Mouse (Mus musculus): Measurements from ENCODE around the gene Cntfr.

Gene Cntfr

GRCm38 (mm10) chr4:41696930-41697841, at the start of gene Cntfr:
Gene Cntfr, minus strand, starts transcription at chr4:41697089.
- DNase-seq (ENCODE audit: low spot score in 2 of 2), result peak; percentile 86 to 91

- DNase-seq (ENCODE audit: low spot score in 2 of 2), result no peak
Measured at GRCm38 (mm10) chr4:41745021-41745420, 48.1 kb upstream of the Cntfr start.

GRCm38 (mm10) chr4:41744131-41744530, 47.2 kb upstream of the Cntfr start:
- no peak for DNase-seq (ENCODE audit: low spot score in 2 of 2)

- peak; percentile 95 to 96 for DNase-seq (ENCODE audit: low spot score in 2 of 2)
Measured at GRCm38 (mm10) chr4:41741158-41741560, 44.3 kb upstream of the Cntfr start.

- peak; percentile 83 to 87 for DNase-seq (ENCODE audit: low spot score in 2 of 2)
Measured at GRCm38 (mm10) chr4:41740380-41741157, 43.7 kb upstream of the Cntfr start.

GRCm38 (mm10) chr4:41739260-41739659, 42.4 kb upstream of the Cntfr start:
- DNase-seq (ENCODE audit: low spot score in 2 of 2), result no peak

GRCm38 (mm10) chr4:41738256-41738603, 41.3 kb upstream of the Cntfr start:
- no peak for DNase-seq (ENCODE audit: low spot score in 2 of 2)

GRCm38 (mm10) chr4:41737602-41738255, 40.8 kb upstream of the Cntfr start:
- DNase-seq (ENCODE audit: low spot score in 2 of 2), result peak; percentile 86 to 90

GRCm38 (mm10) chr4:41731052-41731765, 34.3 kb upstream of the Cntfr start, which contains the start of gene Arid3c:
Gene Arid3c, minus strand, starts transcription at chr4:41731142.
- no peak for DNase-seq (ENCODE audit: low spot score in 2 of 2)

- no peak for DNase-seq (ENCODE audit: low spot score in 2 of 2)
Measured at GRCm38 (mm10) chr4:41726826-41727621, 30.1 kb upstream of the Cntfr start.

GRCm38 (mm10) chr4:41722918-41723351, 26.0 kb upstream of the Cntfr start, which contains the start of gene Dctn3:
Gene Dctn3, minus strand, starts transcription at chr4:41723170.
- peak; percentile 95 to 98 for DNase-seq (ENCODE audit: low spot score in 2 of 2)

- no peak for DNase-seq (ENCODE audit: low spot score in 2 of 2)
Measured at GRCm38 (mm10) chr4:41716834-41717233, 19.9 kb upstream of the Cntfr start.

GRCm38 (mm10) chr4:41715596-41715995, 18.7 kb upstream of the Cntfr start:
- DNase-seq (ENCODE audit: low spot score in 2 of 2), result peak in 1 of 2 experiments; percentile 64

- DNase-seq (ENCODE audit: low spot score in 2 of 2), result no peak
Measured at GRCm38 (mm10) chr4:41715082-41715481, 18.2 kb upstream of the Cntfr start.

- peak; percentile 86 for DNase-seq (ENCODE audit: low spot score in 2 of 2)
Measured at GRCm38 (mm10) chr4:41714276-41714675, 17.4 kb upstream of the Cntfr start.

- DNase-seq (ENCODE audit: low spot score in 2 of 2), result peak; percentile 87 to 88
Measured at GRCm38 (mm10) chr4:41713197-41714067, 16.5 kb upstream of the Cntfr start, which contains the start of gene Rpp25l. Gene Rpp25l, minus strand, starts transcription at chr4:41713534.

GRCm38 (mm10) chr4:41712421-41713196, 15.7 kb upstream of the Cntfr start:
- peak in 1 of 2 experiments; percentile 49 for DNase-seq (ENCODE audit: low spot score in 2 of 2)

- peak in 1 of 2 experiments; percentile 25 for DNase-seq (ENCODE audit: low spot score in 2 of 2)
Measured at GRCm38 (mm10) chr4:41711705-41712375, 15.0 kb upstream of the Cntfr start.

Measured in right cerebral cortex, postnatal 10 days (tissue).